Mouse (Mus musculus) heart, adult 9 months (tissue): ENCODE data around the gene Arid1b.
"Not testable (repeated sequence)": the region's sequence is repeated elsewhere in the genome, so short reads cannot be mapped to it uniquely, and the experiment has no call there.

Experiments
- DNase-seq, 2 experiments: peaks; one replicate each; pipeline ENCODE4 v3.0.0; 2022; ENCODE audit warnings: low spot score in 2 of 2

The Arid1b gene

DNA sequence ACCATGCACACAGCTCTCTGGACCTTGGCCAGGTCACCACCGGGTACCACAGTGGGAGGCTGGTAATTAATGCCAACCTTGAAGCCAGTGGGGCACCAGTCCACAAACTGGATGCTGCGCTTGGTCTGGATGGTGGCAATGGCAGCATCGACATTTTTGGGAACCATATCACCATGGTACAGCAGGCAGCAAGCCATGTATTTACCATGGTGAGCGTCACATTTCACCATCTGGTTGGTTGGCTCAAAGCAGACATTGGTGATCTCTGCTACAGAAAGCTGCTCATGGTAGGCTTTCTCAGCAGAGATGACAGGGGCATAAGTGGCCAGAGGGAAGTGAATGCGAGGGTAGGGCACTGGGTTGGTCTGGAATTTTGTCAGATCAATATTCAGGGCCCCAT lies 116.8 kb downstream of the Arid1b start:
- DNase-seq: not testable (repeated sequence)

DNA sequence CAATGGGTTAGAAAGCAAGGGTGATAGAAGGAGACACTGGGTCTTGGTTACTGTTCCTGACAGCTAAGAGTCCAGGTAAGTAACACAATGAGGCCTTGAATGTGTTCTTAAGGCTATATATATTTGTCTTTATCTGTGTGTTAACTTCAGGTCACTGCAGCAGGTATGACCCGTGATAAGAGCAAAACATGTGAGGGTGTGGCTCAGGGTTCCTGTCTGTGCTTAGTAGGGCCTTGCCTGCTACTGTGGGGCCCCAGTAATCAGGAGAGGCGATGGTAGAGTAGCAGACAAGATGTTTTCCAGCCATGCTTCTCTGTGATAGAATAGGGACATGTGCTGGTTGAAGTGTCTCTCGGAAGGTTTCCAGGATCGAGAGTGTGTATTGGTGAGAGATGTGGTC lies 118.0 kb downstream of the Arid1b start:
- DNase-seq: no peak

DNA sequence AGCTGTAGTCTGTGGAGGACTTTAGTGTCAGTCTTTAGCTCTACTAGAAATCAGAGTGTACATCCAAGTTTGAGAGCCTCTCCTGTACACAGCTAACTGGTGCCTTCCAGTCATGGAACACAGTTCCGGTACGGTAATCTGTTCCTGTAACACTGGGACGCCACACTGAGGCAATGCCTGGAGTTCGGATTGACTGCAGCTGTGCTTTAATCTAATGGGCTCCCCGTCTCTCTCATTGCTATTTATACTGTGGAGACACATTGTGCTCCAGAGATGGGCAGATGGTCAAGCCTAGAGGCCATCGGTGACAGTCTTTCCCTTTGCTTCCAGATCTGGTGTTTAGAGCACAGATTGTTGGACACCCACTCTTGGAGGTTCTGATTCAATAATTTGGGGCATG lies 121.8 kb downstream of the Arid1b start:
- peak; percentile 58 to 69 for DNase-seq

DNA sequence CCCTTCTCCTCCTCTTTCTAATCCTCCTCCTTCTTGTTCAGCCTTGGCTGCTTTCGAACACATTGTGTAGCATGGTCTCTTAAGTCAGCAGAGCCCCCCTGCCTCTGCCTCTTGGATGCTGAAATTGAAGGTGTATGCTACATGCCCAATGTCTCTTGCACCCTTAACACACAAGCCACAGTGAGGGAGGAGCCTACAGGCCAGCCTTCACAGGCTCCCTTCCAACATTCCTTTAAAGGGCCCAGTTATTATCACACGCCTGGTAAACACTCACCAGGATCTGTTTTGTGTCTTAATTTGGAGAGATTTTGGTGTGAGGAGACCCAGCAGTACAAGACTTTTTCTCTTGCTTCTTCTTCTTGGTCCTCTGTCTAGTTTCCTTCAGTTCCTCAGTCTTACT lies 122.9 kb downstream of the Arid1b start:
- no peak for DNase-seq

GRCm38 (mm10) chr17:5118171-5118570 lies 124.0 kb downstream of the Arid1b start:
- DNase-seq: no peak

GRCm38 (mm10) chr17:5124643-5125042 lies 130.5 kb downstream of the Arid1b start:
- no peak for DNase-seq

DNA sequence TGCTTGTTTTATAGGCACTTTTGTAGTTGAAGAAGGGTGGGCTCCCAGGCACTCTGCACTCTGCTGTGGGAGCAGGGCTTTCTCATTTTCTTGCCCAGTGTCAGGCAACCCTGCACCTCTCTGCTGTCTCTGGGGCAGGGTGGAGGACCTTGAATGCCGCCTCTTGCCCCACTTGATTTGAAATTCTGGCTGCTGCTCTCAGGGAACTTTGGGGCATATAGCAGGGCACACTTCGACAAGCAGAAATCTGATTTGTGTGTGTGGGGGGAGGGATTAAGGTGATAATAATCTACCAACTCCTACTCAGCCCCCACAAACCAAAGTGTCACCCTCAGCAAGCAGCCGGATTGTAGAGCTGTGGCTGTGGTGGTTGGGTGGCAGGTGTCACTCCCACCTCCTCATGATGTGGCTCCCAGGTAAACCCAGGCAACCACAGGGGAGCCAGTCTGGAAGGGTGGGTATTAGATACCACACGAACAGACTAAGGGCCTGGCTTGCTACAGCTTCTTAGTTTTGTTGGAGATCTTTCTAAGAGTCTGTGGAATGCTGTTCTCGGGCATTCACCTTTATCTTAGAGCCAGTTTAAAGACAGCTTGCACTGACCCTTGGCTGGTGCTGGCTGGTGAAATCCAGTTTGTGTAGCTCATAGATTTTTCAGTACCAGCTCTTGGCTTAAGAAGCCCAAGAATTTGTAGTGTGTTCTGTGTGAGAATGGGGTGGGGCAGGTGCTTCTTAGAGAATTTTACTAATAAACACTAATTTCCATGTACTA lies 131.1 kb downstream of the Arid1b start:
- no peak for DNase-seq

DNA sequence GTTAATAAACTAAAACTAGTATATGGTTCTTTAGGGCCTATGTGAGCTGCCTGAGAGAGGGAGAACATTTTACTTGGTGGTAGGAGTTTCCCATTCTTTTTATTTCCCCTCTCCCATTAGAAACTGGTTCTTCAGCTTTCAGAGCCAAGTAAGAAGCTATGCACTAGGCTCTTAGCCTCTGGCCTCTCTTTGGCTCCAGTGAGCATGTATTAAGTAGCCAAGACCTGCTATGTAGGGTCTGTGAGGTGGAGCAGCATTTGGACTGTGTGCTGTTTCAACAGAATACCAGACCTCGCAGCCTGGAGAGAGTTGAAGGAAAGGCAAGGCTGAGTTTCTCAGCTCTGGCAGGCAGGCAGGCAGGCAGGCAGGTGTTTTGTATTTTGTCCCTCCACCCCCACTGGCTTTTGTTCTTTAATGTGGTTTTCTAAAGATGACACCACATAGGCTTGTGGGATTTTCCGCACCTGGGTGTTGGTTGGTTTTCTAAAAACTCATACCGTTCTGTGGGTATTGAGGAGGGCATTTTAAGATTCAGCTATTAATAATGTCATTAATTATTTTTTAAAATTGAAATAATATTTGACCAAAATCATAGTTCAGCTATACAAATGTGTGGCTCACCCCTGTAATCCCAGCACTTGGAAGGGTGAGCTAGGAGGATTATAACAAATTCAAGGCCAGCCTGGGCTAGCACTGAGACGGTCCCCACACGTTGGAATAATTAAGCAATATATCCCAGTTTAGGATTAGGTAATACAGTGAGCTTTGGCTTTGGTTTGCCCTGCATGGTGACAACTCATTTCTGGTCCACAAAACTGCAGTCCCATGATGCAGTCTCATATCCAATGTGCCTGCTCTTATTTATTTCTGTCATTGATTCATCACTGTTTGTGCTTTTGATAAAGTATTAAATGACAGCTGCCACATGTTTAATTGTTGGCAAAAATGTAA lies 132.0 kb downstream of the Arid1b start:
- no peak for DNase-seq

- no peak for DNase-seq
These were observed 135.5 kb downstream of the Arid1b start for GRCm38 (mm10) chr17:5129606-5130005.

- DNase-seq: no peak
These were observed 136.0 kb downstream of the Arid1b start for GRCm38 (mm10) chr17:5130116-5130515.

- no peak for DNase-seq
These were observed 137.6 kb downstream of the Arid1b start for GRCm38 (mm10) chr17:5131706-5132105.

DNA sequence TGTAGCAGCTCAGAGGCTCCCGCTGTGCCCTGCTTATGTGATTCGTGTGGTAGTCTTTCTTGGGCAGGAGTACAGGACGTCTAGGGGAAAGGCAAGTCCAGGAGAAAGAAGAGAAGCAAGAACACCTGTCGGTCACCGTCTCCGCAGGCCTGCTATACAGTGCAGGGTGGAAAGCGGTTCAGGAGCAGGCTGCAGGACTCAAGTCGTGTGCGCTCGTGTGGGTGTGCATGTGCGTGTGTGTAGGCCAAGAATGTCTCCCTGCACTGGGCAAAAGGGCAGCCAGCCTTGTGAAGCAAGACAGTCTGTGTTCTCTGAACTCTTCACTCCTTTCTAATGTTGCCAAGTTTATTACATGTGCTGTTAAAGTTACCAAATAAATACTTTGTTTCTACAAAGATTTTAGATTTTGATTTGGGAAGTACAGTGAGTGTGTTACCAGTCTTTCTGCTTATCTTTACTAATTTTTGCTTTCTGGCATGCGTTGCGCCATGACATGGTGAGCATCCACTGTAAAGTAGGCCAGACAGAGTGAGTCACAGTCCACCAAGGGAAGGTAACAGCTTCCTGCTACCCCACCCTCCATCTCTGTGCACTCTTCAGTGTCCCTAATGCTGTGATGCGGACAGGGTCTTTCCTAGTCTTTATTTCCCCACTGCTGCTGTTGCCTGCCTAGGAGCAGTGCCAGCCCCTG lies 138.3 kb downstream of the Arid1b start:
- no peak for DNase-seq

DNA sequence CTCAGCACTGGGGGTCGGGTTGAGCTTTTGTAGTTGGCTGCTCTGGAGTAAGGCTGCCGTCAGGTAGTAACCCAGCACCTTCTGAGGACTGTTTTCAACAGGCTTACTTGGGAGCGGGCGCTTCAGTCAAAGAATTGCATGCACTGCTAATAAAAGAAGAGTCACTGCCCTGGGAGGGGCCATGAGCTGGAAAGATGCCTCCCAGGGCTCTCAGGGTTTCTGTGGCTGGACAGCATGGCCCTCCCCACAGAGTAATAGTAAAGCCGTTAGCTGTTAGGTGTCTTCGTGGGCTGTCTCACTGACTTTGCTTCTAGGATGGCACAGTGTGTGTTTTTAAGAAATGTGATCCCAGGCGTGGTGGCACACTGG lies 138.8 kb downstream of the Arid1b start:
- DNase-seq: no peak

GRCm38 (mm10) chr17:5133831-5134230 lies 139.7 kb downstream of the Arid1b start:
- peak in 1 of 2 experiments; percentile 9 for DNase-seq

DNA sequence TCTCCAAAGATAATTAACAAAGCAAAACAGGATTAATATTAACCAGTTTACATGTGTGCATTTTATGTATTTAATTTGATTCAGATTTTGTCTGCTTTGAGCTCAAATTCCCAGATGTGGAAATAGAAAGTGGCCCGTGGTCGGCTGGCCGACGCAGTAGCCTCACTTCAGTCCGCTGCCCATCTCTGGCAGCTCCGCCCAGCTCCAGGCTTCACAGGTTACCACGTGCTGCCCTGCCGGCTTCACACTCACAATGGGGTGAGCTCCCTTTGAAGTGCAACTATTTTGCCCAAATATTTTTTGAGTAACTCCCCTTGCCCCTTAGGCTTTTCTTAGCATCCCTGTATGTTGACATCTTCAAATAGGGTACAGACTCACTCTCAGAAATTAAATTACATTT lies 140.1 kb downstream of the Arid1b start:
- no peak for DNase-seq

DNA sequence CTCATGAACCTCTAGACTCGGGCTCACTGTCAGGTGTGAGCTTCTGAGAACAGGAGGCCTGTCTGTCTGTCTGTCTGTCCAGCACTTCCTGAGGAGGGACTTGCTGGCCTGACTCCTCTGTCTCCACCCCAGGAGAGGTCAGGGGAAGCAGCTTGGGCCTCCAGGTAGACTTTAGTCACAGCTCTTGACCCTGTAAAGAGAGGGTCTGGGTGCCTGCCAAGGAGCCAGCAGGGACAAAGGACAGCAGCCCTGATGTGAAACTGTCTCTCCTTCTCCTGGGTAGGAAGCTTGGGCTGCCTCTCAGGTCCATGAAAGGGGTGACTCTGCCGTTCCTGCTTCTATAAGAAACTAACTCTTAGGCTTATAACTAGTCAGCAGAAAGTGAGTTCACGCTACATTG lies 143.8 kb downstream of the Arid1b start:
- peak in 1 of 2 experiments; percentile 21 for DNase-seq

GRCm38 (mm10) chr17:5138641-5139205 lies 144.6 kb downstream of the Arid1b start:
- DNase-seq: peak; percentile 47 to 71

DNA sequence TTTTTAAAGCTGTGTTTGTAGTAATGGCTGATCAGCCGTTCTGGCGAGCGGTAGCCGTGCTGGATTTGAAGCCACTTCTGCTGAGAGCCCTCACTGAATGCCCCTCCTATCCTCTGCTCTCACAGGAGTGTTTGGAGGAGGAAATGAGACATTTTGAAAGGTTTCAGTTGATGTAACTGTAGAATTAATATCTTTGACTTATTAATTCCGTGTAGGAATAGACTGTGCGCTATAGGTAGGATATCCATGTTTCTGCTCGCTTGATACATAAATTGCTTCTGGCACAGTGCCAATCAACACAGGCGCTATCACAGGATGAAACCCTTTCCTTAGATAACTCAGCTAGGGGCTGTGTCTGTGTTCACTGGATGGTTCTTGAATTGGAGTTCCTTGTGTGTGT lies 145.4 kb downstream of the Arid1b start:
- DNase-seq: no peak

- DNase-seq: no peak
These were observed 149.8 kb downstream of the Arid1b start for GRCm38 (mm10) chr17:5143735-5144439.

DNA sequence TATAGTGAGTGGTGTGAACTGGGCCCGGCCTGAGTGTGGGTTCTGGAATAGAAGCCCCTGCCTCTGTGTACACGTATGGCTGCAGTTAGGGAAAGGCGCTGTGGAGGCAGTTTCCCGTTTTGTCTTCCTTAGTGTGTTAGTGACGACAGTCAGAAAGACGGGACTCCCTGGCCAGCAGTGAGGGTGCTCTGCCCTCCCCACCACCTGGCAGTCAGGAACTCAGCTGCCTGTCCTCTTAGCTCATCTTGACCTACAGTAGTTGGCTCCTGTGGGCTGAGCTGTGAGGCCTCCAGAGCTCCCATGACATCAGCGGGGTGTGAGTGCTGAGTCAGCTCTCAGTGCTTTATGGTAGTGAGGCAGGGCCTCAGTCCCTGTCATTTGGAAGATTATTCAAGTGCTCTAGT lies 156.5 kb downstream of the Arid1b start:
- peak; percentile 50 to 58 for DNase-seq

DNA sequence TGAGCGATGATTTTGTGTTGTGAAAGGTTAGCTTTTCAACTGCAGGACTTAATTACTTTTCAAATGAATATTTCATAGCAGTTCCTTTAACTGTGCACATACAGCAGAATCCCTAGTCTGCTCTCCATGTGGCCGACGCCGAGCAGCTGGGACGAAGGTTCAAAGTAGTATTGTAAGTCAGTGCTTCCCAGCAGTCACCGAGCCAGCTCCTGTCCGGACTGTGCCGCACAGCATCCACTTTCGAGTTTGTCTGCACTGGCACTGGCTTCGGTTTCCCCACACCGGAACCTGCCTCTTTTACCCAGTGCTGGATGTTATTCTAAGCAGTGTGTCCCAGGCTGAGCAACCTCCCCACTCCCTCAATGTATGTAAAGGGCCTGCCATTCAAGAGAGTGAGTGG lies 157.7 kb downstream of the Arid1b start:
- no peak for DNase-seq
